Mouse (Mus musculus): ENCODE measurements around the gene Pycard.

DNA sequence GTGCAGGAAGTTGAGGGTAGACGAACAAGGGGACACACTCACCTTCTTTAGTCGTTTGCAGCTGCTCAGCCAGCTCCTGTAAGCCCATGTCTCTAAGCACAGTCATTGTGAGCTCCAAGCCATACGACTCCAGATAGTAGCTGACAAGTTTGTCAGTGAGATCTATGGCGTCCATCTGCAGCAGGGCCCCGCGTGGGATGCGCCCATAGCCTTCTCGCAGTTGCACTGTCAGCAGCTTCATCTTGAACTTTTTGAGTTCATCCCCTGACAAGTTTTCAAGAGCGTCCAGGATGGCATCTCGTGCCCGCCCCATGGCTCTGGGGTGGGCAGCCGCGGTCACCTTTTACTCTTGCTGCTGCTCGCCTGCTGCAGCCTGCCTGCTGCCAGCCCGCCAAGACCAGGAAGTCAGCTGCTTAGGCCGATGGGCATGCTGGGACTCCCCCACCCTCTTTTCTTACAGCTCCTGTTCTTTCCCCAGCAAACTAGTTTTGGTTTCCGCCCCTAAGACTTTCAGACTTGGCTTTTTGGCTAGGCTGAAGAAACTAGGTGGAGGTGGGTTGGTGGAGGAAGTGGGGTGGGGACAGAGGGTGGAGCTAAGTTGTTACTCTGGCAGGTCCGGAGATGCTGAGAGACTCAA lies at the start of gene Pycard:
- TF ChIP-seq CTCF (IDR thresholded peaks at IDR 0.05; ENCODE audit: low read depth) = no peak
- no peak for TF ChIP-seq EP300 (optimal IDR thresholded peaks at IDR 0.05)
